Mouse (Mus musculus) heart, adult 2 months (tissue): ENCODE data around the gene Cnst. TPM values are rescaled to one million over a fixed set of nuclear protein-coding genes. Genes with fewer than 3 reads are reported as not detected.

Experiments used
- DNase-seq, 2 experiments: peaks; one replicate each; pipeline ENCODE4 v3.0.0; 2021
- H3K27ac ChIP-seq: fragments of 200-600 bp; 2 replicates; pipeline ENCODE4 v1.8.1; 2022
- H3K27me3 ChIP-seq: fragments of 200-500 bp; 2 replicates; pipeline ENCODE4 v1.6.1; 2012; ENCODE audit warnings: mild to moderate bottlenecking, low read length, inconsistent platforms, mixed read lengths; ENCODE audit not compliant: control insufficient read depth, insufficient read depth
- H3K36me3 ChIP-seq: fragments of 200-500 bp; 2 replicates; pipeline ENCODE4 v1.6.1; 2012; ENCODE audit warnings: low read length, inconsistent platforms; ENCODE audit not compliant: control insufficient read depth, insufficient read depth
- H3K4me1 ChIP-seq: fragments of 200-500 bp; 2 replicates; pipeline ENCODE4 v1.6.1; 2011; ENCODE audit warnings: low read length; ENCODE audit not compliant: control insufficient read depth, insufficient read depth
- H3K4me3 ChIP-seq: fragments of 200-600 bp; 2 replicates; pipeline ENCODE4 v1.8.1; 2022
- H3K79me2 ChIP-seq: fragments of 200-500 bp; replicated peaks from 2 replicates; pipeline ENCODE4 v1.6.1; 2012; ENCODE audit warnings: mild to moderate bottlenecking, inconsistent platforms, low read length, moderate library complexity, mixed read lengths; ENCODE audit not compliant: control insufficient read depth, insufficient read depth
- H3K9ac ChIP-seq: fragments of 200-500 bp; 2 replicates; pipeline ENCODE4 v1.6.1; 2012; ENCODE audit warnings: low read depth, mild to moderate bottlenecking, control low read depth, inconsistent platforms, low read length, mixed read lengths
- CTCF ChIP-seq: fragments of 200-600 bp; IDR thresholded peaks from 2 replicates; pipeline ENCODE4 v1.8.1; 2022; ENCODE audit warnings: antibody characterized with exemption, mild to moderate bottlenecking, moderate library complexity
- EP300 ChIP-seq: fragments of 200-500 bp; IDR thresholded peaks from 2 replicates; pipeline ENCODE4 v1.6.1; 2011; ENCODE audit warnings: low read depth, low read length, control low read depth; ENCODE audit not compliant: insufficient read depth
- POLR2A ChIP-seq: fragments of 200-500 bp; IDR thresholded peaks from 2 replicates; pipeline ENCODE4 v1.6.1; 2011; ENCODE audit warnings: mild to moderate bottlenecking, low read depth, low read length, control low read depth; ENCODE audit not compliant: insufficient read depth
- WGBS: fragments of 180-500 bp; shearing (Covaris S2); methylation state at CpG from one replicate; pipeline ENCODE4 v1.1.7; 2018; 5-methylcytosine and 5-hydroxymethylcytosine counted together
- intact Hi-C: fragments of 180-260 bp; cut with DNase I; formaldehyde crosslinking; loops from one replicate; pipeline ENCODE4 v1.15.1; 2025
- polyA plus RNA-seq: library from polyadenylated mRNA; depleted of rRNA; stranded (reverse); fragments of >200 nt; gene quantifications from 2 replicates; pipeline ENCODE4 v1.2.3, GENCODE M21; 2012
- total RNA-seq, 2 experiments: library from RNA; stranded (reverse); gene quantifications; 2 replicates each; pipeline ENCODE4 v1.2.3; 2021

Cnst gene
- total and polyA plus RNA-seq, 3 experiments, result 23.4 to 48.8 (median 46.7) TPM

DNA sequence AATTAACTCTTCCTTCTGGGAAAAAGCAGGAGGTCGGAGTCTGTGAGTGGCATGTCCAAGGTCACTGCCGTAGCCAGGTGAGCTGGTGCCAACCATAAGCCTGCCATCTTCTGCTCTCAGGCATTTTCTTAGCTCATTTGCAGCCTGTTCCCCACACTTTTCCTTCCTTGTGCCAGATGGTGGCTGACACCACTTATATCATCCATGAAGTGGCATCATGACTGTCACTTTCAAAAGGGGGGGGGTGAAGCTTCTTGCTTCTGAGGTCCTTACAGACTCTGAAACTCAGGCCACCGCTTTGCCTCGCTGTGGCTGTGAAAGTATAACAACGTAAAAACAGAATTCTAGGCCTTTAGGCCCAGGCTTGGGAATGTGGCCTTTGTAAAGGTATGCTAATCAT is 105.1 kb downstream of the Cnst start:
- H3K4me3 ChIP-seq, result no peak overlapping the region
- DNase-seq, result peak in 1 of 2 experiments; percentile 9
- H3K79me2 ChIP-seq, result no peaks in the 10 kb centered on the region
- H3K9ac ChIP-seq, result no peak overlapping the region
- intact Hi-C loops, result no loop called here
- no peaks in the 10 kb centered on the region for H3K27me3 ChIP-seq
- H3K27ac ChIP-seq, result no peak overlapping the region
- 88% methylated on average over 5 of the region's 5 CpGs for WGBS
- TF ChIP-seq EP300, result no peak
- no peak for TF ChIP-seq POLR2A
- TF ChIP-seq CTCF, result no peak
- no peaks in the 10 kb centered on the region for H3K36me3 ChIP-seq
- H3K4me1 ChIP-seq, result peaks cover 1% of the 10 kb centered on the region; the same call in 1 of the 2 replicates

DNA sequence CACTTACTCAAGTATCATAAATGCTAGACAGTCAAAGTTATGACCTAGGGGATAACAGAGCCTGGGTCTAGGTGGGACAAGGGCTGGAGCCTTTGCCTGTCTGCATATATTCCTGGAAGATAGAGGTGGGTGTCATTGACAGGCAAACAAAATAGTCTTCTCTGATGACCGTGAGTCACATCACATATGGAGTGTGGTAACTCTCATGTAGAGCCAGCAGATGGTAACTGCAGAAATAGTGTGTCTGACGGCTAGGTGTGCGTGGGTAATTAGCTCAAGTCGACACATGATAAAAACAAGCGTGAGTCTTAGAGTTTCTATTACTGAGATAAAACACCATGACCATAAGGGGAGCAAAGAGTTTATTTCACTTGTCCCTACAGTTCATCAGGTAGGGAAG is 116.9 kb downstream of the Cnst start:
- WGBS, result 82% methylated on average over 5 of the region's 5 CpGs
- Histone ChIP-seq H3K27ac (no peak overlapping the region), H3K4me3 (no peak overlapping the region), H3K79me2 (no peaks in the 10 kb centered on the region), H3K4me1 (no peaks in the 10 kb centered on the region; the same call in 1 of the 2 replicates), H3K27me3 (no peaks in the 10 kb centered on the region), H3K36me3 (no peaks in the 10 kb centered on the region), H3K9ac (no peak overlapping the region)
- intact Hi-C loops, result no loop called here
- no peak for TF ChIP-seq POLR2A
- TF ChIP-seq CTCF, result no peak
- no peak for TF ChIP-seq EP300
- no peak for DNase-seq

DNA sequence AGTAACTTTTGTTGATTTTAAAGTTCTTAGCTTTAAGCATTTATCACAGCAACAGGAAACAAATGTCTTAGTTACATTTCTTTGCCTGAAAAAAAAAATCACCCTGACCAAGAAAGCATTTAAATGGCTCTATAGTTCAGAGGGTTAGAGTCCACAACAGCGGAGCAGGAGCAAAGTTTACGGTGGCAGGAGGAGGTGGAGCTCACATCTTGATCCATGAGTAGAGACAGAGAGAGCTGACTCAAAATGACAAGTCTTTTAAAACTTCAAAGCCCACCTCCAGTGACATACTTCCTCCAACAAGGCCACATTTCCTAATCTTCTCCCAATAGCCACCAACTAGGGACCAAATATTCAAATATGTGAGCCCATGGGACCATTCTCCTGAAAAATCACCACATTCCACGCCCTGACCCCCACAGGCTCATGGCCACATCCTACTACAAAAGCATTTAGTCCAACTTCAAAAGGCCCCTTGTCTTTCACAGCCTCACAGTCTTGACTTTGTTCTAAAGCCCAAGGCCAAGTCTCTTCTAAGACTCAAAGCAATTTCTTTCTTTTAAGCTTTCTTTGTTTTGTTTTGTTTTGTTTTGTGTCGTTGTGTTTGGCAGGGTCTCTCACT is 118.2 kb downstream of the Cnst start:
- Histone ChIP-seq H3K27me3 (no peaks in the 10 kb centered on the region), H3K36me3 (peaks cover 2% of the 10 kb centered on the region; the same call in 1 of the 2 replicates), H3K27ac (no peak overlapping the region), H3K4me3 (no peak overlapping the region), H3K9ac (no peak overlapping the region), H3K4me1 (peaks cover 2% of the 10 kb centered on the region), H3K79me2 (no peaks in the 10 kb centered on the region)
- no peak for TF ChIP-seq CTCF
- TF ChIP-seq EP300, result no peak
- TF ChIP-seq POLR2A, result no peak
- DNase-seq, result no peak
- WGBS, result 78% methylated on average over 4 of the region's 4 CpGs
- intact Hi-C loops, result no loop called here

DNA sequence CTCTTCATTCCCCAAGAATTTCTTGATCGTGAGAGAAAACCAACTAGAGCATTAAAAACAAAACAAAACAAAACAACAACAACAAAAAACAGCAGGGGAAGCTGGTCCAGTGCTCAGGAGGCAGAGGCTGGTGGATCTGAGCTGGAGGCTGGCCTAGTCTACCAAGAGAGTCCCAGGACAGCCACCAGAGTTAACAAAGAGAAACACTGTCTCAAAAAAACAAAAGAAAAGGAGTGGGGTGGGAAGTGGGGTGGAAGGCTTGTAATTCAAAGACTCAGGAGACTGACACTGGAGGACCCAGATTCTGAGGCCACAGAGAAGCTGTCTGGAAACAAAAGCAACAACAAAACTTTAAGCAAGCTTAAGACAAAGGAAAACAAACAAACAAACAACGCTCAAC is 120.8 kb downstream of the Cnst start:
- WGBS, result 79% methylated on average over 2 of the region's 2 CpGs
- H3K4me1 ChIP-seq, result peaks cover 2% of the 10 kb centered on the region
- no peaks in the 10 kb centered on the region for H3K27me3 ChIP-seq
- DNase-seq, result no peak
- H3K9ac ChIP-seq, result no peak overlapping the region
- H3K27ac ChIP-seq, result no peak overlapping the region
- no peak overlapping the region for H3K4me3 ChIP-seq
- peaks cover 3% of the 10 kb centered on the region; the same call in 1 of the 2 replicates for H3K36me3 ChIP-seq
- intact Hi-C loops, result no loop called here
- no peaks in the 10 kb centered on the region for H3K79me2 ChIP-seq
- no peak for TF ChIP-seq POLR2A
- no peak for TF ChIP-seq CTCF
- no peak for TF ChIP-seq EP300

DNA sequence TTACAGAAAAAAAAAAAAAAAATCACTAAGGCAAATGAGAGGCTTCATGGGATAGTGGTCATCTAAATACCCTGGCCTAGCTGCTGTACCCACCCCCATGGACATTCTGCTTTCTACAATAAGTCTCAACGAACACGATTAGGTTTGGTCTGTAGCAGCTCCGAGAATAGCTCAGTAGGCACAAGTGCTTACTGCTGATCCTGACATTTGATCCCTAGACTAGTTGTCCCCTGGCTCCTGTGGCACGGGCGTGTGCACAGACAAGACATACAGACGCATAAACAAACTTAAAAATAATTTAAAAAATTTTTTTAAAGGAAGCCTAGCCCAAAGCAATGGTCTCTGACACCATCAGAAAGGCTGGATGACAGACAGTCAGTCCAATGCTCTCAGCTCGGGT is 121.3 kb downstream of the Cnst start:
- no peaks in the 10 kb centered on the region for H3K79me2 ChIP-seq
- 21% methylated on average over 7 of the region's 7 CpGs for WGBS
- intact Hi-C loops, result no loop called here
- peak overlapping the region; percentile 77 for H3K27ac ChIP-seq
- H3K9ac ChIP-seq, result peak overlapping the region; percentile 70
- H3K4me1 ChIP-seq, result peaks cover 2% of the 10 kb centered on the region
- peak overlapping the region; percentile 91 for H3K4me3 ChIP-seq
- H3K27me3 ChIP-seq, result no peaks in the 10 kb centered on the region
- DNase-seq, result no peak
- TF ChIP-seq CTCF (no peak), EP300 (no peak), POLR2A (no peak)
- H3K36me3 ChIP-seq, result peaks cover 3% of the 10 kb centered on the region; the same call in 1 of the 2 replicates

DNA sequence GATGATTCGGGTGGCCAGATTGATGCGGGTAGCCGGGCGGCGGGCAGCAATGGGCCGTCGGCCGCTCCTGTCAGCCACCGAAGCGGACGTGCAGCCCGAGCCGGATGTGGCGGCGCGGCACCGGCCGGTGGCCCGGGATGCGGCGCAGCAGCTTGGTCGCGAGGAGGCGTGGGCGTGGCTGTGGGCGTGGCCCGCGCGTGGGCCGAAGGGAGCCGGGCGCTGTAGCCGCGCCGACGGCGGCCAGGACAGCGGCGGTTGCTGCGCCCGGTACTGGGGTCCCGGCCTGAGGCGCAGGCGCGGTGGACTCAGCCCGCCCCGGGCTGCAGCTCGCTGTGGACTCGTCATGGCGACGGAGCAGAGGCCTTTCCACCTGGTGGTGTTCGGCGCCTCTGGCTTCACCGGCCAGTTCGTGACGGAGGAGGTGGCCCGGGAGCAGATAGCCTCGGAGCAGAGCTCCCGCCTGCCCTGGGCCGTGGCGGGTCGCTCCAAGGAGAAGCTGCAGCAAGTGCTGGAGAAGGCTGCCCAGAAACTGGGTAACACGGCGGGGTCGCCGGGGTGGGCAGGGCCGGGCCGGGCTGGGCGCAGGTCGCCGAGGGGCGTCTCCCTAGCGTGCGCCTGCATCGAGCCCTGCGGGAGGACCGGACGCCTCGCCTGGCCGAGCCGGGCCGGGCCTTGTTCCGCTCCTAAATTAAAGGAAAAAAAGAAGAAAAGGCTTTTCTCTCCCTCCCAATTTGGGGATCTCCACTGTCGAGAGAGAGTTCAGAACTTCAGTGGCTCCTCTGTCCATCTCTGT is 122.0 kb downstream of the Cnst start, which contains the start of gene Sccpdh:
Sccpdh (plus strand) TSS at position 198 of the 793 bp plus-strand sequence.
- intact Hi-C loops, result no loop called here
- peaks cover 3% of the 10 kb centered on the region; the same call in 1 of the 2 replicates for H3K36me3 ChIP-seq
- H3K4me3 ChIP-seq, result peak within 1 kb of the TSS; percentile 91
- H3K9ac ChIP-seq, result peak within 1 kb of the TSS; percentile 70
- H3K79me2 ChIP-seq, result no peaks in the 10 kb centered on the region
- WGBS, result under 1% methylated on average over 80 of the region's 84 CpGs
- H3K4me1 ChIP-seq, result peaks cover 2% of the 10 kb centered on the region
- TF ChIP-seq POLR2A, result peak; percentile 31; the same call in 1 of the 2 replicates
- TF ChIP-seq EP300, result no peak
- DNase-seq, result peak; percentile 93
- peak within 1 kb of the TSS; percentile 77 for H3K27ac ChIP-seq
- H3K27me3 ChIP-seq, result no peaks in the 10 kb centered on the region
